13 mouse cellular contexts compared by ENCODE assay signal in the genomic region with DNA sequence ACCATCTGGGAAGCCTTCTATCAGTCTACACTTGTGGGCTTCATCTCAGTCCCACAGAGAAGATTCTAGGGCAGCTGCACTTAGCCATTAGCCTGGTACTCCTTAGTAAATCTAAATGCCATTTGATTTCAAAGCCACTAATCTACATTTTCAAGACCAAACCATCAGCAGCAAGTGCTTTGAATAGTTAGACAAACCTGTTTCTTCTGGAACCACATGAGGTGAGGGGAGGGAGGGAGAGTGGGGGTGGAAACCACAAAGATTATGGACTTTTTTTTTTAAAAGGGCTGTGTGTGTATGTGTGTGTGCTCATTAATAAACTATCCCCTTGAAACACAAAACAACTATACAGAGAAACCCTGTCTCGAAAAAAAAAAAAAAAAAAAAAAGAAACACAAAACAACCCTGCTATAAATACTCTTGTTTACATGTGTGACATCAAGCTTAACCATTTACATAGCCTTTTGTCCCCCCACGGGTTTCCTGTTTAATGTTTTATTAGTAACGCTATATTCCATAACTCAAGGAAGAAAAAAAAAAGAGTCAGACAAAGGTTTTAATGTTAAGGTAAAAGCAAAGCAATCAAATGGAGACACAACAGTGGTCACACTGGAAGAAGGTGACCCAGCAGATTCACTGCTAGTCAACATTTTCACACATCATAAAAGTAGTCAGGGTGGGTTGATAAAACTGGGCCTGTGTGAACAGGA. TPM values are rescaled to one million over a fixed set of nuclear protein-coding genes. Genes with fewer than 3 reads are reported as not detected.
A peak's percentile ranks its signal among the peaks of the same experiment; 100 is the strongest.
DNase-seq lines count a peak whose midpoint lies in the region; ATAC-seq and TF ChIP-seq lines count a peak whose summit lies in the region.
"Had no signal": no experiment of that assay in that cellular context is flagged by ENCODE, and none has a peak within 500 bp of the region (broad histone marks: within the 10 kb centered on the region; RNA-seq: fewer than 3 reads in every experiment).

No protein-coding gene starts in this region.

- no peak overlapping the region for H3K4me3 ChIP-seq in kidney, postnatal 0 days (replicated peaks; ENCODE audit: low read depth, low read length)
- no peak overlapping the region for H3K4me3 ChIP-seq in midbrain, embryonic 14.5 days (replicated peaks; ENCODE audit: low read depth, low read length)
- no peak overlapping the region for H3K4me3 ChIP-seq in forebrain, embryonic 13.5 days
- H3K4me3 ChIP-seq: erythroblast, embryonic 14.5 days; midbrain, embryonic 15.5 days had no signal

- H3K9me3 ChIP-seq in kidney, postnatal 0 days (replicated peaks; ENCODE audit: low read length), result no peaks in the 10 kb centered on the region
- H3K9me3 ChIP-seq in midbrain, embryonic 14.5 days (ENCODE audit: control insufficient read depth, low read length), result no peaks in the 10 kb centered on the region
- H3K9me3 ChIP-seq in forebrain, embryonic 13.5 days (replicated peaks), result no peaks in the 10 kb centered on the region
- H3K9me3 ChIP-seq: midbrain, embryonic 15.5 days had no signal

- no peak for TF ChIP-seq CTCF in kidney, postnatal 0 days (IDR thresholded peaks at IDR 0.05; ENCODE audit: low read depth)

- H3K9ac ChIP-seq in kidney, postnatal 0 days (ENCODE audit: low read depth, low read length), result no peak overlapping the region; the same call in 1 of the 2 replicates
- no peak overlapping the region for H3K9ac ChIP-seq in midbrain, embryonic 14.5 days (replicated peaks; ENCODE audit: low read length)
- no peak overlapping the region for H3K9ac ChIP-seq in forebrain, embryonic 13.5 days
- H3K9ac ChIP-seq: midbrain, embryonic 15.5 days had no signal

- peaks cover 13% of the 10 kb centered on the region; the same call in 1 of the 2 replicates for H3K36me3 ChIP-seq in kidney, postnatal 0 days (ENCODE audit: insufficient read depth, low read length)
- H3K36me3 ChIP-seq in midbrain, embryonic 14.5 days (ENCODE audit: control insufficient read depth, insufficient read depth, low read length), result peaks cover 9% of the 10 kb centered on the region
- peaks cover 5% of the 10 kb centered on the region; the same call in 1 of the 2 replicates for H3K36me3 ChIP-seq in forebrain, embryonic 13.5 days (ENCODE audit: poor library complexity, severe bottlenecking)
- H3K36me3 ChIP-seq: midbrain, embryonic 15.5 days had no signal

- no peaks in the 10 kb centered on the region for H3K27me3 ChIP-seq in kidney, postnatal 0 days (ENCODE audit: insufficient read depth, low read length)
- no peaks in the 10 kb centered on the region for H3K27me3 ChIP-seq in midbrain, embryonic 14.5 days (ENCODE audit: control insufficient read depth, insufficient read depth, low read length)
- no peaks in the 10 kb centered on the region for H3K27me3 ChIP-seq in forebrain, embryonic 13.5 days
- H3K27me3 ChIP-seq: midbrain, embryonic 15.5 days had no signal

- DNase-seq in kidney, postnatal 0 days (ENCODE audit: low spot score), result no peak
- DNase-seq in kidney, postnatal 36 days, result no peak
- DNase-seq in B cell, adult 2 months, result peak; percentile 36 to 47
- DNase-seq in T-cell, adult 2 months (ENCODE audit: low spot score), result peak; percentile 26
- no peak for DNase-seq in midbrain, embryonic 14.5 days
- no peak for DNase-seq in retina, embryonic 14.5 days (ENCODE audit: low spot score)
- DNase-seq: adrenal gland, postnatal 14 days; cerebellum, adult 9-10 months; kidney, postnatal 4 days had no signal

- WGBS in kidney, postnatal 0 days, result 15% methylated on average over 3 of the region's 3 CpGs
- WGBS in midbrain, embryonic 14.5 days, result 78% methylated on average over 3 of the region's 3 CpGs
- WGBS in forebrain, embryonic 13.5 days, result 72% methylated on average over 3 of the region's 3 CpGs

- peak overlapping the region; percentile 77 for H3K27ac ChIP-seq in kidney, postnatal 0 days
- no peak overlapping the region for H3K27ac ChIP-seq in midbrain, embryonic 14.5 days (replicated peaks; ENCODE audit: low read depth, low read length)
- no peak overlapping the region for H3K27ac ChIP-seq in forebrain, embryonic 13.5 days
- H3K27ac ChIP-seq: midbrain, embryonic 15.5 days had no signal

- 0 out of 2 replicates have a peak, but pooled peaks have one; percentile 33 for ATAC-seq in kidney, postnatal 0 days (replicated peaks; ENCODE audit: low FRiP score, low read depth)
- 0 out of 2 replicates have a peak, but pooled peaks have one; percentile 4 for ATAC-seq in megakaryocyte progenitor cell, adult 5-6 weeks (replicated peaks; ENCODE audit: poor library complexity)
- ATAC-seq in midbrain, embryonic 14.5 days (ENCODE audit: low FRiP score, low TSS enrichment), result no peak
- ATAC-seq in forebrain, embryonic 13.5 days, result no peak
- ATAC-seq: midbrain, embryonic 15.5 days had no signal

- peaks cover 15% of the 10 kb centered on the region; the same call in 1 of the 2 replicates for H3K4me1 ChIP-seq in kidney, postnatal 0 days (replicated peaks; ENCODE audit: insufficient read depth, low read length)
- no peaks in the 10 kb centered on the region for H3K4me1 ChIP-seq in midbrain, embryonic 14.5 days (ENCODE audit: control insufficient read depth, insufficient read depth, low read length)
- peaks cover 19% of the 10 kb centered on the region for H3K4me1 ChIP-seq in forebrain, embryonic 13.5 days
- H3K4me1 ChIP-seq: midbrain, embryonic 15.5 days had no signal

- H3K4me2 ChIP-seq in kidney, postnatal 0 days (ENCODE audit: low read length), result no peak overlapping the region
- H3K4me2 ChIP-seq in midbrain, embryonic 14.5 days (ENCODE audit: low read length), result no peak overlapping the region
- no peak overlapping the region for H3K4me2 ChIP-seq in forebrain, embryonic 13.5 days
- H3K4me2 ChIP-seq: midbrain, embryonic 15.5 days had no signal

RNA-seq across cellular contexts. Expression of a gene that starts 38.3 kb away (rescaled TPM):
- 30.3 and 31.1 TPM in 2 replicates for polyA plus RNA-seq in kidney, postnatal 0 days (2015; fragmentation: Nextera tagmentation; extraction: Ambion mirVana)
- total RNA-seq in megakaryocyte progenitor cell, adult 5-6 weeks (2015), result 21.7 and 22.5 TPM in 2 replicates
- 10.0 and 10.6 TPM in 2 replicates for total RNA-seq in megakaryocyte progenitor cell, adult 5-6 weeks (2017)
- 18.4 and 22.2 TPM in 2 replicates for polyA plus RNA-seq in midbrain, embryonic 14.5 days (2014; fragmentation: Nextera tagmentation; extraction: Ambion mirVana)
- polyA plus RNA-seq in forebrain, embryonic 13.5 days (2015; fragmentation: Nextera tagmentation; extraction: Ambion mirVana), result 12.6 and 15.2 TPM in 2 replicates

Comparison
In these comparisons a context has a peak if more than half of its experiments do, and no peak if none do; other contexts are left out.
1. ATAC-seq: peak in kidney, postnatal 0 days (single experiment) and megakaryocyte progenitor cell, adult 5-6 weeks (single experiment); none in midbrain, embryonic 14.5 days (single experiment) and forebrain, embryonic 13.5 days (single experiment).
2. DNase-seq: peak in B cell, adult 2 months (2 of 2) and T-cell, adult 2 months (single experiment); none in kidney, postnatal 0 days (single experiment), kidney, postnatal 36 days (0 of 2), midbrain, embryonic 14.5 days (single experiment) and retina, embryonic 14.5 days (single experiment).